Mouse (Mus musculus) heart, embryonic 14.5 days (tissue): ENCODE results near the gene Mthfd1l. TPM values are rescaled to one million over a fixed set of nuclear protein-coding genes. Genes with fewer than 3 reads are reported as not detected.

Experiments used
- ATAC-seq: fragments of 200-750 bp; cut with Nextera tagmentation; 2 replicates; pipeline ENCODE4 v1.8.0; 2017; ENCODE audit warnings: low read depth, moderate TSS enrichment; ENCODE audit not compliant: insufficient number of reproducible peaks, insufficient read depth, low FRiP score
- H3K27ac ChIP-seq, 2 experiments: fragments of 200-500 bp in 1 of 2; fragments of 300-500 bp in 1 of 2; sonication (generic) in 1 of 2; replicated peaks in 1 of 2; 2 replicates each; pipeline ENCODE4 v1.5.1; 2012 to 2014; ENCODE audit warnings: low read depth in 2 of 2, low read length in 2 of 2, control low read depth in 1 of 2, mild to moderate bottlenecking in 1 of 2, mixed read lengths in 1 of 2; ENCODE audit not compliant: control insufficient read depth in 1 of 2, insufficient read depth in 1 of 2
- H3K27me3 ChIP-seq: fragments of 300-500 bp; sonication (generic); 2 replicates; pipeline ENCODE4 v1.6.1; 2014; ENCODE audit warnings: mild to moderate bottlenecking, low read length, control low read depth; ENCODE audit not compliant: control insufficient read depth, insufficient read depth
- H3K36me3 ChIP-seq: fragments of 300-500 bp; sonication (generic); 2 replicates; pipeline ENCODE4 v1.6.1; 2014; ENCODE audit warnings: mild to moderate bottlenecking, control low read depth, low read length, mixed read lengths; ENCODE audit not compliant: control insufficient read depth, insufficient read depth
- H3K4me1 ChIP-seq, 2 experiments: fragments of 200-500 bp in 1 of 2; fragments of 300-500 bp in 1 of 2; sonication (generic) in 1 of 2; 2 replicates each; pipeline ENCODE4 v1.6.1; 2012 to 2014; ENCODE audit warnings: low read length in 2 of 2, control low read depth in 1 of 2, mixed read lengths in 1 of 2; ENCODE audit not compliant: control insufficient read depth in 2 of 2, insufficient read depth in 2 of 2
- H3K4me2 ChIP-seq: fragments of 300-500 bp; sonication (generic); 2 replicates; pipeline ENCODE4 v1.6.1; 2014; ENCODE audit warnings: mild to moderate bottlenecking, low read length
- H3K4me3 ChIP-seq, 2 experiments: fragments of 200-500 bp in 1 of 2; fragments of 300-500 bp in 1 of 2; sonication (generic) in 1 of 2; 2 replicates each; pipeline ENCODE4 v1.5.1; 2012 to 2014; ENCODE audit warnings: low read length in 2 of 2, mild to moderate bottlenecking in 2 of 2, control low read depth in 1 of 2, low read depth in 1 of 2, moderate library complexity in 1 of 2; ENCODE audit not compliant: control insufficient read depth in 1 of 2, insufficient read depth in 1 of 2
- H3K9ac ChIP-seq: fragments of 300-500 bp; sonication (generic); 2 replicates; pipeline ENCODE4 v1.6.1; 2014; ENCODE audit warnings: mild to moderate bottlenecking, low read length
- H3K9me3 ChIP-seq: fragments of 300-500 bp; sonication (generic); 2 replicates; pipeline ENCODE4 v1.6.1; 2016; ENCODE audit warnings: low read length, control low read depth; ENCODE audit not compliant: control insufficient read depth
- WGBS: fragments of 180-500 bp; shearing (Covaris S2); extraction: QIAGEN DNeasy Blood & Tissue Kit; methylation state at CpG from one replicate; pipeline ENCODE4 v1.1.7; 2014; 5-methylcytosine and 5-hydroxymethylcytosine counted together
- polyA plus RNA-seq: library from polyadenylated mRNA; unstranded; fragments of >200 nt; fragmentation: Nextera tagmentation; extraction: Ambion mirVana; gene quantifications from 2 replicates; pipeline ENCODE4 v1.2.1, GENCODE M21; 2014

The Mthfd1l gene
- 8.8 and 10.2 TPM in 2 replicates for polyA plus RNA-seq

DNA sequence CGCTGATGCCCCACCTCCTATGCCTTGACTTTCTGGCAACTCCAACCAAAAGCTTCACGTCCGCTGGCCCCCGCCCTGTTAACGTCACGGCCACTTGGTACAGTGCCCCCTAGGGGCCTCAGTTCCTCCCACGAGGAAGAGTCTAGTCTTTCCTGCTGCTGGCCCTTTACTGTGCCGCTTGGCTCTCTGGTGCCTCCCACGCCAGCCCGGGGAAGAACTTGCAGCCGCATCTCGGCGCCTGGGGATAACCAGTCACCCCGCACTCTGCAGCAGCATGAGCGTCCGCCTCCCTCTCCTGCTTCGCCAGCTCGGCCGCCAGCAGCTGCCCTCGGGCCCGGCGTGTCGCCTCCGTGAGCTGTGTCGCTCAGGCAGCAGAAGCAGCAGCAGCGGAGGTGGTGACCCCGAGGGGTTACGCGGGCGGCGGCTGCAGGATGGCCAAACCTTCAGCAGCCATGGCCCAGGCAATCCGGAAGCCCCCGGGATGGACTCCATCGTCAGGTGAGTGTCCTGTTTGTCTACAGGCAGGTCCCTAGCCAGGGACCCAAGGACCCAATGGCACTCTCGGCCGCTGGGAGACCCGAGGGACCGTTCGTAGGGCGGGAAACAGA lies at the start of gene Mthfd1l:
Gene Mthfd1l, plus strand, starts transcription at position 138 of the 608 bp plus-strand sequence.
- H3K36me3 ChIP-seq, result no peaks in the 10 kb centered on the region
- no peaks in the 10 kb centered on the region for H3K9me3 ChIP-seq
- peak within 1 kb of the TSS; percentile 95 for H3K4me2 ChIP-seq
- H3K9ac ChIP-seq, result peak within 1 kb of the TSS; percentile 89
- peak; percentile 69 for ATAC-seq
- peak within 1 kb of the TSS; percentile 78 to 80 for H3K4me3 ChIP-seq
- peaks cover 2 to 25% of the 10 kb centered on the region in 2 experiments; a peak in 3 of 4 replicates for H3K4me1 ChIP-seq
- no peaks in the 10 kb centered on the region for H3K27me3 ChIP-seq
- under 1% methylated on average over 40 of the region's 40 CpGs for WGBS
- peak within 1 kb of the TSS; percentile 94 to 95 for H3K27ac ChIP-seq

DNA sequence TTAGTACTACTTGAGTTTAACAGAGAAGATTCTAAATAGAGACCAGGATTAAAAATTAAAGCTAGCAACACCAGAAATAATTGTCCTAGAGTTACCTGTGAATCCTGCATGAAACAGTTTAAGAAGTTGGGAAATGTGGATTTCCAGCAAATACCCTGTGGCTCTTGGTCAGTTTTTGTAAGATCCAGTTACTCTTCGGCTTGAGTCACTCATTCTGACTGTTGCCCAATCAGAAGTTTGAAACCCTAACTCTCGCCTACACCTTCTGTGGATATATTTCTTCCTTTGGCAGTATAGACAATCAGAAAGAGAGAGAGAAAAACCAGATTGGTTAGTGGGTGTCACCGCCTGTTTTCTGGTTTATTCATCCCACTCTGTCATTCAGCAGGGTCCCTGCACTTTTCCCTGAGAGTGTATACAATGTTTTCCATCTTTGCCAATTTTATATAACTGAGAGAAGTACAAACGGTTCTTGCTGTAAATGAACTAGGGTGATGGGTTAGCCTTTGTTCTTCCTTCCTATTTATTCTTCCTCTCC lies 44.8 kb upstream of the Mthfd1l start:
- Histone ChIP-seq H3K36me3 (no peaks in the 10 kb centered on the region), H3K9ac (no peak overlapping the region), H3K27me3 (no peaks in the 10 kb centered on the region), H3K9me3 (no peaks in the 10 kb centered on the region), H3K4me2 (no peak overlapping the region), H3K4me3 (no peak overlapping the region), H3K27ac (no peak overlapping the region), H3K4me1 (no peaks in the 10 kb centered on the region)
- no peak for ATAC-seq
- 80% methylated on average over 4 of the region's 4 CpGs for WGBS

GRCm38 (mm10) chr10:3931831-3932230 lies 41.1 kb upstream of the Mthfd1l start:
- H3K27ac ChIP-seq, result no peak overlapping the region
- no peaks in the 10 kb centered on the region for H3K36me3 ChIP-seq
- no peak for ATAC-seq
- H3K4me3 ChIP-seq, result no peak overlapping the region
- no peaks in the 10 kb centered on the region for H3K4me1 ChIP-seq
- H3K27me3 ChIP-seq, result no peaks in the 10 kb centered on the region
- H3K9ac ChIP-seq, result no peak overlapping the region
- H3K9me3 ChIP-seq, result no peaks in the 10 kb centered on the region
- no peak overlapping the region for H3K4me2 ChIP-seq

DNA sequence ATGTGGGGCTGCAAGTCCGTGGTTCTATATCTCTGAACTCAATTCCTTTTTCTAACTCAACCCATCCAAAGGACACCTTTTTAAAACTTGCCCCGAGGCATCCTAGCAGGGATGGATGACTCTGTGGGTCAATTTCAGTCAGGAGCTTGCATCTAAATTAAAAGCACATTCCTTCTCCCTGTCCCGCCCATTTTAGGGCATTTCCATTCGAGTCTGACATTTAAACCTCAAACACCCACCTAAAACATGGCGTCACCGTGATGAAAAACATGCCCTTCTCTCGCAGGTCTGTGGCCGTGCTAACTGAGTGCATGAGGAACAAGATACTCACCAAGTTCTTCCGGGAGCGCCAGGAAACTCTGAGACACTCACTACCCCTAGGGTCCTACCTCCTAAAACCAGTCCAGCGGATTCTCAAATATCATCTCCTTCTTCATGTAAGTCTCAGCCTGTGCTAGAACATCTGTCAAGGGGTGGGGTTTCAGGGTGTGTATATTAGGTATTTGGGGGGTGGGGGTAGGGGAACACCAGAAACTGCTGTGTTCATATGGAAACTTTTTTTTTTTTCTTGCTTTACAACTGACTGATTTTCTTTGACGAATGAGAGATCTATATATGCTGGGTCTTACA lies 39.5 kb upstream of the Mthfd1l start:
- Histone ChIP-seq H3K27ac (no peak overlapping the region), H3K27me3 (no peaks in the 10 kb centered on the region), H3K4me2 (no peak overlapping the region), H3K9me3 (no peaks in the 10 kb centered on the region), H3K4me3 (no peak overlapping the region), H3K9ac (no peak overlapping the region), H3K4me1 (no peaks in the 10 kb centered on the region), H3K36me3 (0 out of 2 replicates have a peak, but pooled peaks cover 3% of the 10 kb centered on the region)
- ATAC-seq, result no peak
- WGBS, result 71% methylated on average over 12 of the region's 12 CpGs

DNA sequence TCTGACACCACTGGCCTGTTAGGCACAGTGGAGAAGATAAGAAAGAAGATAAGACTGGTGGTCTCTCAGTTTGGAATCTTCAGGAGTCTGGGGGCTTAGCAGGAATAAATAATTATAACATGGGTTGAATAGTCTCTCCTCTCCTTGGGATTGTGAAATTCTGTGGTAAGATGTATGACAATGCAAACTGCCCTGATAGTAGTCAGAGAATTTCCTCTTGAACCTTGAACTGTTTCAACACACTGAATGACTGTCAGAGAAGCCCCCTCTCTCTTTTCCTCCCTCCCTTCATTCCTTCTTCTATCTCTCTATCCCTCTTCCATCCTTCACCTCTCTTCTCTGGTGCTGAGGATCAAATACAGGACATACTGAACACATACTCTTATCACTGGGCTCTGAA lies 36.1 kb upstream of the Mthfd1l start:
- H3K27ac ChIP-seq, result no peak overlapping the region
- H3K9ac ChIP-seq, result no peak overlapping the region
- no peaks in the 10 kb centered on the region for H3K9me3 ChIP-seq
- no peak overlapping the region for H3K4me2 ChIP-seq
- H3K4me3 ChIP-seq, result no peak overlapping the region
- no peak for ATAC-seq
- peaks cover 0 to 4% of the 10 kb centered on the region in 2 experiments; a peak in 2 of 4 replicates for H3K4me1 ChIP-seq
- no peaks in the 10 kb centered on the region for H3K27me3 ChIP-seq
- H3K36me3 ChIP-seq, result 0 out of 2 replicates have a peak, but pooled peaks cover 3% of the 10 kb centered on the region

GRCm38 (mm10) chr10:3939895-3940595 lies 32.9 kb upstream of the Mthfd1l start:
- Histone ChIP-seq H3K9me3 (no peaks in the 10 kb centered on the region), H3K4me1 (peaks cover 0 to 4% of the 10 kb centered on the region in 2 experiments; a peak in 2 of 4 replicates), H3K27me3 (no peaks in the 10 kb centered on the region), H3K4me3 (no peak overlapping the region), H3K27ac (no peak overlapping the region), H3K9ac (no peak overlapping the region), H3K36me3 (0 out of 2 replicates have a peak, but pooled peaks cover 3% of the 10 kb centered on the region), H3K4me2 (no peak overlapping the region)
- no peak for ATAC-seq
- 83% methylated on average over 11 of the region's 11 CpGs for WGBS

DNA sequence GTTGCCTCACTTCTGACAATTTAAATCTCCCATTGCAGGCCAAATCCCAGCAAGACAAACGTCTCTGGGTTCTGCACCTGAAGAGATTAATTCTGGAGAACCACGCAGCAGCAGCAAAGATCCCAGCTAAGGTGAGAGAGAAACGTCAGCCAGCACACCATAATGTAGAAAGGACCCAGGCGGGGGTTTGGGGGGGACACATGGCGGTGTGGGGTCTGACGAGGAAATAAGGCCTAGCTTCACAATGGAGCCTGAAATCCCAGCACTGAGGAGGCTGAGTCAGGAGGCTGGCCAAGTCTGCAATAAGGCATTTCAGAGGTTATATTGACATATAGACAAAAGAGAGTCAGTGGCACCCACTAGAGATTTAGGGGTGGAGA lies 32.3 kb upstream of the Mthfd1l start:
- no peak for ATAC-seq
- H3K27ac ChIP-seq, result no peak overlapping the region
- no peaks in the 10 kb centered on the region for H3K9me3 ChIP-seq
- no peaks in the 10 kb centered on the region for H3K27me3 ChIP-seq
- no peak overlapping the region for H3K9ac ChIP-seq
- peaks cover 0 to 4% of the 10 kb centered on the region in 2 experiments; a peak in 2 of 4 replicates for H3K4me1 ChIP-seq
- H3K4me2 ChIP-seq, result no peak overlapping the region
- WGBS, result 82% methylated on average over 6 of the region's 6 CpGs
- 0 out of 2 replicates have a peak, but pooled peaks cover 5% of the 10 kb centered on the region for H3K36me3 ChIP-seq
- H3K4me3 ChIP-seq, result no peak overlapping the region
